Mouse (Mus musculus): ENCODE data around the gene Gpr162.

- TF ChIP-seq CTCF (IDR thresholded peaks at IDR 0.05; ENCODE audit: low read depth) (no peak), EP300 (optimal IDR thresholded peaks at IDR 0.05) (no peak)
Measured at GRCm38 (mm10) chr6:124856321-124856720, 7.5 kb downstream of the Gpr162 start.

All from stomach, postnatal 0 days (tissue).